Mouse (Mus musculus) liver, adult (tissue): ENCODE data around the gene Raly.

Experiments used
- GATA4 ChIP-seq: IDR thresholded peaks from 2 replicates; pipeline ENCODE4 v1.6.1; 2014; ENCODE audit warnings: mild to moderate bottlenecking, low read length; ENCODE audit not compliant: insufficient replicate concordance

The Raly gene

DNA sequence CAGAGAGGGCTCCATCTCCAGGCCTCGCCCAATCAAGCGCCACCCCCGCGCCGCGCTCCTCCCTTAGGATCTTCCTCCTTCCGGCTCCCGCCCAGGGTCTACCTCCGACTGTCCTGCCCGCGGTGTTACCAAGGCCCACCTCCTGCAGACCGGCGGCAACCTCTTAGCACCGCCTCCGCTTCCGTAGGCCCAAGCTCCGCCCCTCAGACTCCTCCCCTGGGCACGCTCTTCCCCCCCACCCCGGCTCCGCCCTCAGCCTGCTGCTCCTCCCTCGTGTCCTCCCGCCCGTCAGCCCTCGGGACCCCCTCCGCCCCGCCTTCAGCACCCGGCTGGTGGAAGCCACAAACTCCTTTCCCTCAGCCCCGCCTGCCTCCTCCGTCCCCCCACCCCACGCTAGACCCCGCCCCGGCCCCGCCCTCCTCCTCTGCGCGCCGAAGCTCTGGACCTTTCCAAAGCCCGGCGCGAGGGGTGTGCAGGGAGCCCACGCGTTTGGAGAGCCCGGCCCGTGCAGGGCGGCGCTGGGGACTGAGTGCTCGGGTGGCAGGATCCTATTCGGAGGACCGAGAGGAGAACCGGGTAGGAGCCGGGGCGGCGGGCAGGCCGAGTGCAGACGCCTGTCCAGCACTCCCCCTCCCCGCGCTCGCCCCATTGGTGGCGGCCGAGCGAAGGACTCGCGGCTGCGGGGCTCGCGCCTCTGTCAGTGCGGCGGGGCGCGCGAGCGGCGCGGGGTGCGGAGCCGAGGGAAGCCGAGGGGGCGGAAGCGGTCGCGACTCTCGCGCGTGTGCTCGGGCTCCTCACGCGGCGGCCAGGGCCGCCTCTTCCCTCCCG is at the start of gene Raly, which contains the start of gene a:
Gene Raly (plus strand): TSS at position 441 of the 828 bp plus-strand sequence.
Gene a (plus strand): TSS at position 747 of the 828 bp plus-strand sequence.
- no peak; the same call in 1 of the 2 replicates for TF ChIP-seq GATA4

DNA sequence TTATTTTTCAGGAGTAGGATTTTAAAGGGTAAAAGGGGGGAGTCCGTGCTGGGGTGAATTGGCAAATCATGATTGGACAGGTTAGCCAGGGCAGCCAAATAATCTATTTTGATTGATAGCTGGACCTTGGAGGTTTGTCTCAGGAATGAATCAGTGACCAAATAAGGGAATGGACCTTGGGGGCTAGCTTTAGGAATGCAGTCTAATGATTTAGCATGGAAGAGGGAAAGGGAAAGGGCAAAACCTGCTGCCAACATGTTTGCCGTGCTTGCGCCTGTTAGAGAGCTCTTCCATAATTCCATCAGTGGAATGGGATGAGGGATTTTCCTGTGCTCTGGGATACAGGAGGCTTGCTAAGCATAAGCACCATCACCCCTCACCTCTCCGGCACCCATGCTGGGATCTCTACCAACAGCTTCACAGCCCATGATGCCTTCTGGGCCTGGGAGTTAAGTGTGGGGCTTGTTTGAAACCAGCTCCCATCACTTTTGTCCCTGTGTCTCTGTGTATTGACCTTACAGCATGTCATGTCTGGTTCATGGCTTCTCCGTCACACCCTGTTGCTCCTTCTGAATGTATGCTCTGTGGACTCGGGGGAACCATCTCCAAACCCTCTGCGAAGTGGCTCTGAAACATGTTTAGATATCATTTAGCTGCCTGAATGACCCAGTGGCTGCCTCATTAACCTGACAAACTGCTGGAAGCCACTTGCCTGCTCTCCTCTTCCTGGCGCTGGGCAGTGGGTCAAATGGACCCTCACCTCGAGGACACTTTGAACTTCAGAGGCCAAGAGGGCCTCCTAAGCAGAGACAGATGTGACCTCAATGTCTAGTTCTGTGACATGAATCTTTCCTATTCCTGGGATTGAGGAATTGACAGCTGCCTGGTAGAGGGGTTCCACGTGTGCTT is 47.7 kb upstream of the Raly start:
- no peak for TF ChIP-seq GATA4

DNA sequence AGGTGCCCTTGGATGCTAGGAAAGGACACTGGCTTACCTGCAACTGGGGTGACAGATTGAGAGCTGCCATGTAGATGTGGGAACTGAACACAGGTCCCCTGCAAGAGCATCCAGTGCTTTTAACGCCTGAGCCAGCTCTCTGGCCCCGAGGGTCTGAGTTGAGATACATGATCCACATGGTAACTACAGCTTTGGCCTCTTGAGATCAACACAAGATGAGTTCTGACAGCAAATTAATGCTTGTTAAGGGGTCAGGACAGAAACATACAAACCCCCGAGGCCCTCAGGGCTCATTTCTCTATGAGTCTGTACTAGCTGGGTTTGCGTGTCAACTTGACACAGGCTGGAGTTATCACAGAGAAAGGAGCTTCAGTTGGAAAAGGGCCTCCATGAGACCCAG is 47.0 kb upstream of the Raly start:
- TF ChIP-seq GATA4, result no peak

- no peak for TF ChIP-seq GATA4
Observed at GRCm38 (mm10) chr2:154748383-154748782, 42.5 kb upstream of the Raly start.

DNA sequence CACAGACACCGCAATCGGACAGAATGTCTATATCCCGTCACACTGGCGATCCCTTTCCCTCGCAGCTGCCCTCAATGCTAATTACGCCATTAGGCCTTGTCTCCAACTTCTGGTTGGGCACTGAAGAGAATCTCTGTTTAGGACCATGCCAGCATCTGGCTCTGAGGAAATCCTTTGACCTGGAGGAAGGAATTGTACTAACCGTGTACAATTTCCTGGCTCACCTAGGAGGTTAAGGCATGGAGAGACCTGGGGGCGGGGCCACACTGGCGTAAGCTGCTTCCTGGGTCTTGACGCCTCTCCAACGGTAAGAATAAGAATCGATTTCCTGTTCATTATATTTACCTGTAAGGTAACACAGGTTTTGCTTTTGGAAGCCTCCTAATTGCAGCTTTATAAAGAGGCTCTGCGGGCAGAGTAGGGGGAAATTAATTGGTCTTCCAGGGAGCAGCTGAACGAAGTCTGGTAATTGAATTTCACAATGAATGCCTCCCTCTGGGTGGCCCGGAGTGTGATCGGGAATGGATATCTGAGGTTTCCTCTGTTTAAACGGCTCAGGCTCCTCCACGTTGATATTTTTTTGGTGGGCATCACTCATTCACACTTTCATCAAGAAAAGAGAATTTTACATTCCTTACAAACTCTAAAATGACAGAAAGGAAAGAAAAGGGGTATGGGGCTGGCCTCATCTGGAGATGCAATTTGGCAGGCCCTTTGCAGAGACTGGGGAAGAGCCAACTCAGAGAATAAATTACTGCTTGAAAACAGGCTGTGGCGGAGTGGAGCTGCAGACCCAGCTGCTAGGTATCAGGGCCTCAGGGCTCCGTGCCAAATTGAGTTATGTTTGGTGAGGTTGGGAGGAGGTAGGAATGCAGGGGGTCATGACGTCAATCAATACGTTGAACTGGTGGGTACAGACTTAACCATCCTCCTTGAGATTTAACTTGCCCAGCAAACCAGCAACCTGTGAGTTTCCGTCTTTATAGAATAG is 41.6 kb upstream of the Raly start:
- no peak for TF ChIP-seq GATA4

DNA sequence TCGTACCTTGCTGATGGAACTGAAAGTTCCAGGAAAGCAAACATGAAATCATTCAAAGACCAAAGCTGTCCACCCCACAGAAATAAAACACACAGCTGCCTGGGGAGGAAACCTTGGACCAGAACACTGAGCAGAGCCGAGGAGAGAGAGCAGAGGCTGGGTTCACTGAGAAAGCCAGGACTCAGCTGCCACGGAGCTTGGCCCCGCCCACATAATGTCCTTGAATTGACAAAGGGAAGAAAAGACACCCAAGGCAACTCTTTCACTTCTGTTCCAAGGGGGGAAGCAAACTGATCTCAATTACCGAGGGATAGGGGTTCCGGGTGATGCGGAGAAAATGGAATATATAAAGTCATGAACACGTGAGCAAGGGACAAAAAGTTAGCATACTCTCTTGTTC is 39.0 kb upstream of the Raly start:
- no peak for TF ChIP-seq GATA4

GRCm38 (mm10) chr2:154754068-154754560 is 36.8 kb upstream of the Raly start:
- TF ChIP-seq GATA4, result no peak

GRCm38 (mm10) chr2:154755791-154756190 is 35.1 kb upstream of the Raly start:
- TF ChIP-seq GATA4, result no peak

GRCm38 (mm10) chr2:154757691-154758090 is 33.2 kb upstream of the Raly start:
- no peak for TF ChIP-seq GATA4

DNA sequence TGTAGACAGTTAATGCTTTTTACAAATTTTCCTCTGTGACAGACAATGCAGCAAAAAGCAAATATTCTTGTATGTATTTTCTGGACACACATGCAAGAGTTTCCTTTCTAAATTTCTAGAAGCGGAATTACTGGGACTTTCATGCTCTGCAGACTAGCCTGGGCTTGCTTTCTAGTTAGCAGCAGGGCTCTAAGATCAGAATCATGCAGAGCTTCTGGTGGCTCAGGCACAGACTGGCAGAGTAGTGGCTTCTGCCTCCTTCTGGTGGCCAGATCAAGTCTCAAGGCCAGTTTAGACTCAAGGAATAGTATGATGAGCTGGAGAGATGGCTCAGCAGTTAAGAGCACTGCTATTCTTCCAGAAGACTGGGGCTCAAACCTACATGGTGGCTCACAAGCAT is 32.4 kb upstream of the Raly start:
- no peak for TF ChIP-seq GATA4

GRCm38 (mm10) chr2:154763226-154763625 is 27.7 kb upstream of the Raly start:
- TF ChIP-seq GATA4, result no peak

GRCm38 (mm10) chr2:154764828-154765497 is 25.9 kb upstream of the Raly start:
- no peak for TF ChIP-seq GATA4

- no peak for TF ChIP-seq GATA4
Observed at GRCm38 (mm10) chr2:154765554-154766008, 25.3 kb upstream of the Raly start.

DNA sequence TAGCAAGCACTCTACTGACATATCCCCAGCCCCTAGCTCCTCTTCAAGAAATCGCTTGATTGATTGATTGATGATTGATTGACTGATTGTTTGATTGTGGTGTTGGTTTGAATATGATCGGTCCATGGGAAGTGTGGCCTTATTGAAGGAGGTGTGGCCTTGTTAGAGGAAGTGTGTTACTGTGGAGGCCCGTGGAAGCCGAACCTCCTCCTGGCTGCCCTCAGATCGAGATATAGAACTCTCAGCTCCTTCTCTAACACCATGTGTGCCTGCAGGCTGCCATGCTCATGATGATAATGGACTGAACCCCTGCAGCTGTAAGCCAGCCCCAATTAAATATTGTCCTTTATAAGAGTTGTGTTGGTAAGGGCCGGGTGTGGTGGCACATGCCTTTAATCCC is 23.8 kb upstream of the Raly start:
- no peak for TF ChIP-seq GATA4

DNA sequence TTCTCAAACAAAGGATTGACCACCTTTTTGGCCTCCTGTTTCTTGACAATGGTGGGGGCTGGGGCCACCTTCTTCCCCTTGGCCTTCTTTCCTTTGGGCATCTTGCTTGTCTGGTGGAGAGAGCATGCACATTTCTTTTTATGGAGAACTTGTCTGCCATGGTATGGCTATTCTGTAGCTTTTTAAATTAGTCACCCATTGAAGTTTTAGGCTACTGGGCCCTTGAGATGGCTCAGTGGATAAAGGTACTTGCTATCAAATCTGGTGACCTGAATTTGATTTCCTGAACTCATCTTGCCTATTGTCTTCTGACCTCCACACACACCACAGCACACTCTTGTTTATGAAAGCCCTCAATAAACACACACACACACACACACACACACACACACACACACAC is 21.0 kb upstream of the Raly start, which contains the start of gene Gm14214:
Gene Gm14214 (minus strand): TSS at position 101 of the 400 bp plus-strand sequence.
- no peak for TF ChIP-seq GATA4
